Mouse (Mus musculus): ENCODE measurements around the gene Slc9a5.
A peak's percentile ranks its signal among the peaks of the same experiment; 100 is the strongest.

Slc9a5 gene

DNA sequence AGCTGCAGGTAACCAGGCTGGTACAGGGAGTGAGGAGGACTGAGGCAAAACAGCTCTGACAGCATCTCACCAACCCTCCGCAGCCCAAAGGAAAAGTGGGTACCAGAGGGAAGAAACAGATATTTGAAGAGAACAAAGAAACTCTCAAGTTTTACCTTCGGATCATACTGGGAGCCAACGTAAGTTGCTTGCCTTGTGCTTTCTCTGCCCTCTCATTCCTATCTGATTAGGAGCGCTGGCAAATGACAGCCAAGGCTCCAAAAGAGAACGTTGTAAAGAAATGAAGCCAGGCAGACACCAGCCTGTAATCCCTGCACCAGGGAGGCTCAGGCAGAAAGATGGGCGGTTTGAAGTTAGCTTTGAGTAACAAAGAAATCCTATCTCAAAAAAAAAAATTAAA lies 21.7 kb upstream of the Slc9a5 start:
- DNase-seq: no peak

DNA sequence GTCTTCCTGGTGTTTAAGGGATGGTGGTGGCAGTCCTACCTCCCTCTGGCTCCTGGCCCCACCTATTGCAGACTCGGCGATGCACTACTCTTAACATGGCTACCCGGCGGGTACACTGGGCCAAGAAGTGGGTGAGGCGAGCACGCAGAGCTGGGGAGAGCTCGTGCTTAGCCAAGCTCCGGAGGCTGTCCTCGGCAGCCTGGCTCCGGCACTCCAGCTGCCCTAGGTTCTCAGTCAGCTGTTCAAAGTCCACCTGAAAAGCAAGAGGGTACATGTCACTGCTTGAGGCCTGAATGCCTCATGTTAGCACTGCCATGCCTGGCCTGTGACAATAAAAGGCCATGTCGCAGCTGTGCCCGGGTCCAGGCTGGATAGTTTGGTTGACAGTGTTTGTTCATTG lies 18.3 kb upstream of the Slc9a5 start:
- DNase-seq: no peak

DNA sequence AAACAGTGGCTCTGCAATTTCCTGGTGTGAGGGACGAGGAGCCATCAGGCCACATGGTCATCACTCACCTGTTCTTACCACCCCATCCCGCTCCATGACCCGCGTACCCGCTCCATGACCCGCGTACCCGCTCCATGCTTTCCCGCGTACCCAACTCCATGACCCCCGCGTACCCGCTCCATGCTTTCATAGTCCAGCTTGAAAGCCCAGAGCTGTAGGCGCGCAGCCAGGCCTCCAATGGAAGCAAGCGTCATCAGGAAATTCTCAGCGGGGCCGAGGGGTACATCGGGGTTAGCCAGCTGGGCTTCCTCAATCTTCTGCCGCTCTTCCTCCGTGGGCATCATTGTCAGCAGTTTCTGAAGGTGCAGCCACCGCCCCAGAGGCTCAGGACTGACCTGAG lies 17.2 kb upstream of the Slc9a5 start:
- DNase-seq: no peak

DNA sequence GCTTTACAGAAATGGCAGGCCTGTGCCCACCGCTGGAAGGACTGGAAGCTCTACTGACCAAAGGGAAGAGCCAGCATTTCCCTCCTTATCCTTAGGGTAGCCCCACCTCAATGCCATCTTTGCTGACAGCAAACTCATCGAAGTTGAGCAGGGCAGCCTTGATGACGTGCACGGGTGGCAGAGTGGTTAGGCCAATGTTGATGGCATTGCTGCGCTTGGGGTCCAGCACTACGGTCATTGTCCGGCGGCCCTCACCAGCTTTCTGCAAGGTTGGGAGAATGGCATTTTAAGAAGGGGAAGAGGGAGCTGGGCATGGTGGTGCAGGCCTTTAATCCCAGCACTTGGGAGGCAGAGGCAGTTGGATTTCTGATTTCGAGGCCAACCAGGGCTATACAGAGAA lies 16.7 kb upstream of the Slc9a5 start:
- no peak for DNase-seq

DNA sequence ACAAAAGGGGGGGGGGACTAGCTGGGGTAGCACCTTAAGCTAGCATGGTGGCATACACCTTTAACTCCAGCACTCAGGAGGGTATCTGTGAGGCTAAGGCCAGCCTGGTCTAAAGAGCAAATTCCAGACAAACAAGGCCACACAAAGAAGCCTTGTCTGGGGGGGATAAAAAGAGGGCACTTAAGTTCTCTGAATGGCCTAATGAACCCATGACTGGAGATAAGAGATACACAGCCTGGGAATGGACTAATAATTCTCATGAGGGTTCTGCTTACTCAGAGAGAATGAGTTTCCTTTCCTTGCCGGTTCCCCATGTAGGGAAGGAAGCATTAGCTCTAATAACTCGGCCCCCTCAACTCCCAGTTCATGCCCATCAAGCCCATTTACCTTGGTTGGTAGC lies 16.1 kb upstream of the Slc9a5 start:
- DNase-seq: no peak

DNA sequence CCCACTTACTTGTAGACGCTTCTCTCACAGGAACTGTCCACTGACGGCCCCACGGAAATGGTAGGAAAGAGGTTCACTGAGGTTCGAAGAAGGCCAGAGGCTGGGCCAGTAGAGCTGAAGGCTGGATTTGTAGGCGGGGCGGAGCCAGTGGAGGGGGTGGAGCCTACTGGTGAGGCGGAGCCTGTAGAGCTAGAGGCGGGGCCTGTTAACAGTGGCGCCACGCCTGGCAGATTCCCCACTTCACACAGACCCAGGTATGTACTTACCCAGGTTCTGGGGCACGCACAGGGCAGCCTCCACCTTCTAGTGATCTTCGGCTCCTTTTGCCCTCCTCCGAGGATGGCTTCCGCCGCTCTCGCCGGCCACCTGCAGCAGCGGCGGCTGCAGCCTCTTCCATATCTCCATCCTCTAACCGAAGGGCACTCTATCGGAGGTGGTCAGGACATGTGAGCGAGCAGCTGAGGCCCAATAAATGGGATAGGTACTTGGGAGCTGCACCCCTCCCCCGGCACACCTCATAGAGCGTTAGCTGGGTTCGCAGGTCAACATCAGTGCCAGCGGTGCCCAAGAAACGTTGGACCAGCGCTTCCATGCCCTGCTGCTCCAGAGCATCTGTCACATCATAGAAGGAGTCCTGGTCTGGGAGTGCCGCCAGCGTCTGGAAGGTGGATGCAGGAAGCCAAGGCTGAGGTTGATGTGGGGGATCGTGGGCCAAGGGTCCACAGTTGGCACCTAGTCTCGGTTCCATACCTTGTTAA lies 12.1 kb upstream of the Slc9a5 start:
- no peak for DNase-seq

DNA sequence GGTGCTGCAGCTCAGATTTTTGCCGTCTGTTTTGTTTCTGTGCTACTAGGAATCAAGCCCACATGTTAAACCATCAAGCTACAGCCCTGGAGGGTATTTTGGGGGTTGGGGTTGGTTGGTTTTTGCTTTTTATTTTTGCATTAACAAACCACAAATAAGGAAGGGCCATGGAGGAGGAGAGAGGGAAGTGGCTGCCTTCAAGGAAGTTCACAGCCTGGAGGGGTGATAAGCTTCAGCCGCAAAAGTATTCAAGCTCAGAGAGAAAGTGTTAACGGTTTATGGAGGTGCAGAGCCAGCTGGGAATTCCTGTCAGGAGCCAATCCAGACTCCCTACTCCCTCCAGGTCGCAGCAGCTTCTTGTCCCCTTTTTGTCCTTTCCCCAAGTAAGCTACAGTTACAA lies 9.7 kb upstream of the Slc9a5 start:
- DNase-seq: no peak

DNA sequence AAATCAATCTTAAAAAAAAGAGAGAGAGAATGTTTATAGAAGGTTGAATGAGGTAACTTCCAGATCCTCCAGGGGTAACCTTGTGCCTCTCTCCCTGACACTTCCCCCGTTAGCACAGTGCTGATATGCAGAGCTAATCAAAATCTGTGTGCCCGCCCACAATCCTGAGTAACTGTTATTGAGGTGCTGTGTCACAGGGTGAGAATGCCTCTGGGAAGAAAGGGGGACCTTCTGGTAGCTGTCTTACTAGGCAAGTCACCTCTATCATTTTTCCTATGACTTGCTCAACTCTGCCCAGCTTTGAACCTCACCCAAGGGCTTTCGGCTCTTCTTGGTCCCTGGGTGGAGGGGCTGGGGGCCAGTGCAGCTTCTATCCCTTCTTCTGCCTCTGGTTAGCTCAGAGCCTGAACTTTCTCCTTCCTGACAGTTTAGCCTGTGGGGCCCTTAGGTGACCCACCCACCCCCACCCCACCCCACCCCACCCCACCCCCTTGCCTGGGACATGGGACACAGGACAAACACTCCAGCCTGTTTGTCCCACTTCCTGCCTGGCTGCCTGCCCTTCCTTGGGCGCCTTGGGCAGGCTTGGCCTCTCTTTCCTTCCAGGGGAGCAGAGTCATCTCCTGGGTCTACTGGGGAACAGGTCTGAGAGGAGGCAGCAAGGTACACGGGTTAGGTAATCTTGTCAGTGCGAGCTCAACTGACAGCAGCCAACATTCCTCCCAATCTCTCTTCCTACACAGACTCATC lies 8.6 kb upstream of the Slc9a5 start:
- DNase-seq: no peak

DNA sequence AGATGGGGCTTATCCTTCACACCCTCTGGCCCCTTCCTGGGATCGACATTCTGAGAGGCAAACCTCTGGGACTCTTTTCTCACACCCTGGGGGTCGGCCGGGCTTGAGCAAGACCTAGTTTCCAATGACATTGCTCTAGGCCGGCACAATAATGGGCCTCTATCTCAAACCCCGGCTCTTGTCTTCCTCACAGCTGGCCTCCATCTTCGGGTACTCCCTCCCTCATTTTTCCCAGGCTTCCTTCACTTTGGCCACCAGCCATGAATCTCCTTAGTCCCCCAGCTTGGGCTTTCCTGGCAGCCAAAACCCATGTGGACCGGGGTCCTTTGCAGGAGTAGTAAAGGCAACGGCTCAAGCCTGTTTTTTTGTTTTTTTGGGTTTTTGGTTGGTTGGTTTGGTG lies 7.2 kb upstream of the Slc9a5 start:
- no peak for DNase-seq

DNA sequence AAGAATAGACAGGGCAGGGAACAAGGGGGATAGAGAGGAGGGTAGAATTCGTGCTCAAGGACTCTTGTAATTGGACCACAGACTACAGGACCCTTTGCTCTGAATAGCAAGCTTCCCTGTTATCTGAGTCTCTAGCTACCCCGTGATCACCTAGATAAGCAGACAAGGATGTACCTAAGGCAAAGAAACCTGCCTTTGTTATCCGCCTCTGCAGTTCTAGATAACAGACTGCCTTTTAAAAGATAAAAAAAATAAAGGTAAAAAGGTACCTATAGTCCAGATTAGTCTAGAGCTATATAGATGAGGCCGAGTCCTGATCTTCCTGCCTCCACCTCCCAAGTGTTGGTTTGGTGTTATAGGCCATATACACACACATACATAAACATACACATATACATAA lies 5.9 kb upstream of the Slc9a5 start:
- no peak for DNase-seq

DNA sequence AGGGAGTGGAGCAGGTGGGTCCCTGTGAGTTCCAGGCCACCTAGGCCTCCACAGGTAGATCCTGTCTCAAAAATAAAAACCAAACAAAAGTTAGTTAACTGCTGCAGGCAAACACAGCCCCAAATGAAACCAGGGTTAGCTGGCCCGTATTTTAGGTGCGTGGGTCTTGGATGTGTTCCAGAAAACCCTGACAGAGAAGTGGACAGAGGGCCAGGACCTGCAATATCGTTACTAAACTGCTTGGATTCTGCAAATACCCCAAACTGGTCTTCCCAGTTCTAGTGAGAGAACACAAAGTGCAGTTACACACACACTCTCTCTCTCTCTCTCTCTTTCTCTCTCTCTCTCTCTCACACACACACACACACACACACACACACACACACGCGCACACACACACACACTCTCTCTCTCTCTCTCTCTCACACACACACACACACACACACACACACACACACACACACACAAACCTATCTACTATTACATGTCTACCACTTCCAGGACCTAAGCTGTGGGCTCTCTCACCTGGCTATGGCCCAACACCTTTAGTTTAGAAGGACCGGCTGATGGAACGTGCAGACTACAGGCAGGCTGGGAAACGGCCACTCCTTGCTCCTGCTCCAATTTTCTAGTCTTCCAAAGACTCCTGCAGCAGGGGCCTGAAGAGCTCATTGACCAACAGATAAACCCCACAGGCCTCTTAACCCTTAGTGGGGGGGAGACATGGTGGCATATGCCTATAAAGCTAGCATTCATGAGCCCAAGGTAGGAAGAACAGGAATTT lies 4.7 kb upstream of the Slc9a5 start:
- no peak for DNase-seq

DNA sequence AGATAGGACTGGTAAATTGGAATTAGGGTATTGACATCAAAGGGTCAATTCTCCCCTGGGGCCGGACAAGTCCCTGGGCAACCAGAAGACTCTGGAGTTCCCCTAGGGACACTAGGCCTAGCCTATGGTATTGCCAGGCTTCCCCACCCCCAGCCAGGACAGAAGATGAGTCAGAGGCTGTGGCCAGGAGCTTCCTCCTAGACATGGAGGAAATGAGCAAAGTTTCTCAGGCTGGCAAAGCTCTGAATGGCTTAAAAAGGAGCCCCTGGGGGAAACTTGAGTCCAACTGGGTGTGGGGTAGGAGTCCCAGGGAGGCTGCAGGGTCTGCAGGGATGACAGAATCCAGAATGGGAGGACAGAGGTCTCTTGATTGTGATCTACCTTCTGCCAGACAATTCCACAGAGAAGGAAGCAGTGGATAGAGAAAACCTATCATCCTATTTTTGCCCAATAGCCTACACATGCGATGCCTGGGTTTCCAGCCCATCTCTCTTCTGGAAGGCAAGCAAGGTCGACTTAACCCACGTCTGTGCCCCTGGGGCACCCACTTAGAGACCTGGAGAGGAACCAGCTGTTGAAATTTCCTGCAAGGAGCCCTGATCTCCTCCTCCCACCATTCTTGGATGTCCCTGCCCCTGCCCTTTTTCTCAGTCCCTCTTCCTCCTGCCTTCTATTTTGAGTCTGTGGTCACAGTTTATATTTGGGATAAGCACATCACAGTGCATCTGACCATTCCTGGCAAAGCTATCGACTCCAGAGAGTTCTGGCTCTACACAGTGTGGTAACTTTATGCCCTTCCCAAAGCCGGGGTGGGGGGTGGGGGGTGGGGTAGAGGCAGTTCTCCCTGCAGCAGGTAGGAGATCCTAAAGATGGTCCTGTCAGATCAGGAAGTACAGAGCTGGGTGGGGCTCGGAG lies 3.3 kb upstream of the Slc9a5 start:
- no peak for DNase-seq

DNA sequence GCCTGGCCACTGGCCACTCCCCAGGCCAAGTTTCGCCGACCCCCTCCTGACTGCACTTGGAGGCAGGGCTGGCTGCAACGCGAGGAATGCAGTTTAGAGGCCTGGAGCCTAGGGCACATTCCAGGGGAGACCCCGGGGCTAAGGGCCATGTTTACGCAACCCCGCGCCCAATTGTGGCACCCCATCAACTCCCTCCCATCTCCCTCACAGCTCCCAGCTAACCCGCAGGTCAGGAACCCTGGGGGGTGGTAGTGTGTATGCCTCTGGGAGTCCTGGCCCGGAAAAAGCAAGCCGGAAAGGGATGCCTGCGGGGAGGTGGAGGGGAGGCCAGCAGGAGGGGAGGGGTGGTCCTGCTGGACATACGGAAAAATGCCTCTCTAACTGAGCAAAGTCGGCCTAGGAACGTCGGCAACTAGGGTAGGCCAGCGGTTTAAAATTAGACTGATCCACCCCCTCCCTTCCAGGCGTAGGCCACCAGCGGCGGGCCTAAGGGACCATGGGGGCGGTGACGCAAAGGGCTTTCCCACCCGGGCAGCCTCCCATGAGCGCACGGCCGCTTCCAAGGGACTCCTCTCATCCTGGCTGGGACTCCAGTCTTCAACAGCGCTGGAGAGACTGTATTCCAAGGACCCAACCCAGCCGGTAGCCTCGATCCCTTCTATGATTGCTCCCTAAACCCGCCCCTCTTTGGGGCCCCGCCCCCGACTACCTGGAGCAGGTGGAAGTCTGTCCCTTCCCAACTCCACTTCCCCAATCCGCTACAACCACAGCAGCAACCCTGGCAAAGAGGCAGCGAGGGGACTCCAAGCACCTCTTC lies 1.8 kb upstream of the Slc9a5 start:
- DNase-seq: peak; percentile 71

DNA sequence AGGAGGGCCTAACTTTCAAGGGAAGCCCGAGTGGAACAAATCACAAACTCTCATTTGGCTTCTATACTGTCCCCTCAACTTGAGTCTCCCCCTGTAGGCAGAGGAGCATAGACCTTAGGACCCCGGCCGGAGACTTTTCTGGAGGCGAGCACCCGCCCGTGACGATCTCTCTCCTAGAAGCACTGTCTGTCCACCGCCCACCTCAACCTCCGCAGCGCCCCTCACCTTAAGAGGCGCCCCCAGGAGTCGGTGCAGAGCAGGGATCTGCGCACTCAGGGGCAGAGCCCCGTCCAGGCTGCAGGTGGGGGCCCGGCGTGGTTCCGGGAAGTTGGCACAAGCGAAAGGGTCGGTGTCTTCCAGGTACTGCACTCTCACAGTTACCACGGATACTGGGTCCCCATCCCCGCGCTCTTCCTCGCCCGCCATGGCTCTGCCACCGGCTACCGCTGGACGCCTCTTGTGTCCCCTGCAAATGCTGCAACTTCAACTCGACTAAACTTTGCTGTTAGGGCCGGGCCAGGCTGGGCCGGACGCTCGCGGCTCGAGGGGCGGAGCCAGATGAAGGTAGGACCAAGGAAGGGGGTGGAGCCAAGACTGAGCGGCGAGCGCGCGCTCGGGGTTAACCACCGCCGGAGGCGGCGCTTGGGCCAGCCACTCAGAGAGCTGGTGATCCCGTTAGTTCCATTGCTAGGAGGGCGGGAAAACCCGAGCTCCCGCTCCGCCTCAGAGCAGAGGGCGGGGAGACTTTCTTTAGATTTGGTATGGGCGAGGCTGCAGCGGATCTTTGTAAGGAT lies 1.0 kb upstream of the Slc9a5 start, which contains the start of gene Fhod1:
TSS of gene Fhod1 (minus strand) at position 526 of the 794 bp plus-strand sequence.
- DNase-seq: peak; percentile 94

DNA sequence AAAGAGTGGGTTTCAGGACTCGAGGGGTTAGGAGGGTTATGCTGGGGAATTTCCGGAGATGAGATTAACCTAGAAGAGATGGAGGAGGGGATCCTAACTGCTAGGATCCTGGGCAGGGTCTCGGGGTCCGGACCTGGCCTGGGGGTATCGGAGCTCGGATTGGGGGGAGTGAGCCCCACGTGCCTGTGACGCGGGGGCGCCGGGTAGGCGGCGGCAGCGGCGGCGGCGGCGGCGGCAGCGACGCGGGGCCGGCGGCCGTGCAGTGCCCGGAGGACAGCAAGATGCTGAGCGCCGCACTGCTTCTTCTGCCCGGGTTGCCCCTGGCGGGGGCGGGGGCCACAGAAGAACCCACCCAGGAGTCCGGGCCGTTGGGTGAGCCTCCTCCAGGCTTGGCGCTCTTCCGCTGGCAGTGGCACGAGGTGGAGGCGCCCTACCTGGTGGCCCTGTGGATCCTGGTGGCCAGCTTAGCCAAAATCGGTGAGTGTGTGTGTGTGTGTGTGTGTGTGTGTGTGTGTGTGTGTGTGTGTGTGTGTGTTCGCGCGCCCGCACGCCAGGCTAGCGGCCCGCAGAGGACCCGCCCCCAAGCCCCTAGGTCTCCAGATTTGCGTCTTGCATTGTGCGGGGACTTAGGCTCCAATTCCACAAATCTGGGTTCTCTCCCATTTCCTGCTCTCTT lies 591 bp downstream of the Slc9a5 start:
- DNase-seq: peak; percentile 78

DNA sequence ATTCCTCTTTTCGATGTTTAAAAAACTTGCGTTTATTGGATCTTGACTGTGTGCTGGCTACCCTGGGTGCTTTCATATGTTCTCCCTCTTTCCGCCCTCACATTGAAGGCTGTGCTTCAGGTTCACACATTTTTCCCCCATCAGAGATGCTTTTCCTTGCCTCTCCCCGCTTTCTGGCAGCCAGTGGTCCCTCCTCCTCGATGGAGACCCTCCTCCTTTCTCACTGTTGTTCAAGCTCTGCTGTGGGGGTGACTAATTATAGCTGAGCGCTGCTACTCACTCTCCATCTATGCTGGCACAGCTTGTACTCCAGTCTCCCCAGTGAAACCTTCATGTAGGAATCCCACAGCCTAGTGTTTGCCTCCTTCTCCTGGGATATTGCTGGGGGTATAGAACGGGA lies 1.5 kb downstream of the Slc9a5 start:
- DNase-seq: no peak

DNA sequence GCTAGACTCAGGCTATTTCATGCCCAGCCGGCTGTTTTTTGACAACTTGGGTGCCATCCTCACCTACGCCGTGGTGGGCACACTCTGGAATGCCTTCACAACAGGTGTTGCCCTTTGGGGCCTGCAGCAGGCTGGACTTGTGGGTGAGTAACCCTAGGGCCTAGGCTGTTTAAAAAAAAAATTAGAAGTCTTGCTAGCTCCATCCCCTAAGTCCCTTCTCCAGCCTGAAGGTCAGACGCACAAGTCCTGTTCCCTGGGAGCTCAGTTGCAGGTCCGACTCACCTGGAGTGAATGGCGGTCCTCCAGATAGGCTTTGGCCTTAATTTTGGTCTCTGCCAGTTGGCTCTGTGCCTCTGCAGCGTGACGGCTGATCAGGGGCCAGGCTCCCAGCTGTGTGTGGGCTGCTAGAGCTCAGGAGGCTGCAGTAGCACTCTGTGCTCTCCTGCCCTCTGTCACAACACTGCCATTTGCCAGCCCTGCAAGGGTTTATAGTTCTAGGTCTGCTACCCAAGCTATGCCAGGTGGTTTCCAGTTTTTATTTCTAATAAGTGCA lies 5.0 kb downstream of the Slc9a5 start:
- DNase-seq: peak; percentile 78

DNA sequence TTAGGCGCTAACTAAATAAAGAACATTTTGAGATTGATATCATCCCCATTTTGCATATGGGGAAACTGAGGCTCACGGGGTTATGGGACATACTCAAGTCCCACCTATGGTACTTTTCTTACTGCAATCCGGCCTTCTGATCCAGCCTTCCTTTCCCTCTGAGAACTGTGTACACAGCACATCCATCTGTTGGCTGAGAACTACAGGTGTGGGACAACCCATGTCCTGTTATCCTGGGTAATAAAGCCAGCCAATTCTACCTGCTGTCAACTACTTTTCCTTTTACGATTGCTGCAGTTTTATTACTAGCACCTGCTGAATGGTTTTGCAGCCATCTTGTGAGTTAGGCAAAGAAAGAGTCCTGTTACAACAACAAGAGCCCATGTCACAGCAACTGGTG lies 5.9 kb downstream of the Slc9a5 start:
- no peak for DNase-seq

DNA sequence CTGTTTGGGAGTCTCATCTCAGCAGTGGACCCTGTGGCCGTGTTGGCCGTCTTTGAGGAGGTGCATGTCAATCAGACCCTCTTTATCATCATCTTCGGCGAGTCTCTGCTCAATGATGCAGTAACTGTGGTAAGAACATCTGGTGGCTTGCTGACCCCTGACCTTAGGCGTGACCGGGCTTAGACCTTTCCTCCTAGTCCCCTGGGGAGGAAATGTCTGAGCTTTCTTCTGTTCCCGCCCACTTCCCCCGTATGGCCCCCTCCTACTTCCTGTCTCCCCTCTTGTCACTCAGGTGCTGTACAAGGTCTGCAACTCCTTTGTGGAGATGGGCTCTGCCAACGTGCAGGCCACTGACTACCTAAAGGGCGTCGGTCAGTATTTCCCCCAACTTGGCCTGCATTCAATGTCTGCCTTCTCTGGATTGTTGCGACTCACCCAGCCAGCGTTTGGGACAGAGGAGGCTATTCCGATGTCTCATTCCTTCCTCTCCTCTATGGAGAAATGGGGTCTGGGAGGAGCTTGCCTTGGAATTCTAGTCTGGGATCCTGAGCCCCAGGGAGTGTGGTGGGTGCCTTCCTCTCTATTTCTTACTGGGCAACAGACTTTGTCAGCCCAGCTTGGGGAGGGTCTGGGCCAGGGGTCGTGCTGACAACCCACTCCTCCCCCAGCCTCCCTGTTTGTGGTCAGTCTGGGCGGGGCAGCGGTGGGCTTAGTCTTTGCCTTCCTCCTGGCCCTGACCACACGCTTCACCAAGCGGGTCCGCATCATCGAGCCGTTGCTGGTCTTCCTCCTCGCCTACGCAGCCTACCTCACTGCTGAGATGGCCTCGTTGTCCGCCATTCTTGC lies 6.8 kb downstream of the Slc9a5 start:
- no peak for DNase-seq

Data from cerebellum, adult 9-10 months (tissue).